Mouse (Mus musculus) heart, adult 2 months (tissue): ENCODE results near the gene Wwox.

Experiments
- CTCF ChIP-seq: fragments of 200-600 bp; IDR thresholded peaks from 2 replicates; pipeline ENCODE4 v1.8.1; 2022; ENCODE audit warnings: antibody characterized with exemption, mild to moderate bottlenecking, moderate library complexity
- EP300 ChIP-seq: fragments of 200-500 bp; IDR thresholded peaks from 2 replicates; pipeline ENCODE4 v1.6.1; 2011; ENCODE audit warnings: low read depth, low read length, control low read depth; ENCODE audit not compliant: insufficient read depth
- POLR2A ChIP-seq: fragments of 200-500 bp; IDR thresholded peaks from 2 replicates; pipeline ENCODE4 v1.6.1; 2011; ENCODE audit warnings: mild to moderate bottlenecking, low read depth, low read length, control low read depth; ENCODE audit not compliant: insufficient read depth

DNA sequence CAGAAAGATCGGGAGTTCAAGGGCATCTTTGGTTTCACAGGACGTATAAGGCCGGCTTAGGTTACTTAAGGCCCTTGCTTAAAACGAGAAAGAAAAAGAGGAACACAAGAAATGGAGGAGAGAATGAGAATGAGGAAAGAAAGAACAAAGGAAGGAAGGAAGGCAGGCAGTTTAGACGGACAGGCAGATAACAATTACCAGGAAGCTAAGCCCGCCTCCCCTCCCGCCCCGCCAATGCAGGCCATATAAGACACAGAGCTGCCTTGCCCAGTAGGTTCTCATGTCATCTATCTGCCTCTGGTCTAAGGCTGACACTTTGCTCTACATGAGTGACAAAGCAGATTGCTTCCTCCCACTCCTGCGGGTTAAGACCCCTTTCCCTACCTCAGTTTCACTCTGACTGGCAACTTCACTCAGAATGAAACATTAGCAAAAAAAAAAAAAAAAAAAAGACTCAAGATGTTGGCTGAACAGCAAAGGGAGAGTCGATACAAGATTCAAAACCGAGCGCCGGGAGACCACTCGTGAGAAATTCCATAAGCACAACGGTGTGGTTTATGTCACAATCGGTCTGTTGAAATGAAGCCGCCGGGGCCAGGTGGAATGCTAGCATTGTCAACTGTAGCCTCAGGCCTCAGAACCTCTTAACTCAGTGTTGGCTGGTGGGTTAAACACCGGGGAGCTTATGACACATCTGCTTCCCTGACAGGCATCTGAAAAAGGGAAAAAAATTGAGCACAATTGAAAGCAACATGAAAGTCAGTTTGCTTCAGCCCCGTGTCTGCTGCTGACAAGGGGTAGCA lies 787.5 kb downstream of the Wwox start:
- no peak for TF ChIP-seq CTCF
- no peak for TF ChIP-seq POLR2A
- TF ChIP-seq EP300 = no peak
